8 mouse cellular contexts compared by ENCODE assay signal in the genomic region with DNA sequence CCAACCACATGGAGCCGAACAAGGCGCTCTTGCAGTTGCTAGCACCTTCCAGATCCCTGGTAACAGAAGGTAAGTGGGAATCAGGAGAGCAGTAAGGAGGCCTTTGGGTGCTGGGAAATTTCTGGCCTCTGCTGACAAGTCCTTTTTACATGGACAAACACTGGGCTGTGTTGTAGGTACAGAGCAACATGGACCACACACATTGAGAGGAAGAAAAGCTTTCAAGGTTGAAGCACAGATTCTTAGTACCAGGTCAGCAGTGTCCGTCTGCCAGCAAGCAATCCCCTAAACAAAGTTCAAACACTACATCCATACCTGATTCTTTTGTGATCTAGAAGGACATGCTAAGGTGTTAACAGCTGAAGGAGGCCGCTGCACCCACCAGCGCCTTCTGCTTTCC. TPM values are rescaled to one million over a fixed set of nuclear protein-coding genes. Genes with fewer than 3 reads are reported as not detected.
DNase-seq lines count a peak whose midpoint lies in the region; ATAC-seq and TF ChIP-seq lines count a peak whose summit lies in the region.

No protein-coding gene starts in this region.

- H3K4me3 ChIP-seq in forebrain, embryonic 14.5 days (ENCODE audit: low read depth, low read length): 0 out of 2 replicates have a peak overlapping the region, but pooled peaks have one; percentile 2
- H3K4me3 ChIP-seq in kidney, embryonic 15.5 days (replicated peaks): peak overlapping the region; percentile 76
- H3K4me3 ChIP-seq in midbrain, postnatal 0 days (ENCODE audit: low read depth, low read length): peak overlapping the region; percentile 83

- H3K4me2 ChIP-seq in forebrain, embryonic 14.5 days (ENCODE audit: low read length): peak overlapping the region; percentile 90
- H3K4me2 ChIP-seq in kidney, embryonic 15.5 days: peak overlapping the region; percentile 65
- peak overlapping the region; percentile 82 for H3K4me2 ChIP-seq in midbrain, postnatal 0 days (ENCODE audit: low read depth, low read length, poor library complexity, severe bottlenecking)

- WGBS in forebrain, embryonic 14.5 days: 58% methylated on average over 5 of the region's 5 CpGs
- whole genome bisulfite sequencing in kidney, embryonic 15.5 days: 41% methylated on average over 5 of the region's 5 CpGs
- WGBS in midbrain, postnatal 0 days: 61% methylated on average over 5 of the region's 5 CpGs

- H3K4me1 ChIP-seq in forebrain, embryonic 14.5 days (ENCODE audit: control insufficient read depth, insufficient read depth, low read length): 0 out of 2 replicates have a peak, but pooled peaks cover 3% of the 10 kb centered on the region
- peaks cover 28% of the 10 kb centered on the region for H3K4me1 ChIP-seq in kidney, embryonic 15.5 days
- 0 out of 2 replicates have a peak, but pooled peaks cover 3% of the 10 kb centered on the region for H3K4me1 ChIP-seq in midbrain, postnatal 0 days (ENCODE audit: insufficient read depth, low read length)

- H3K27ac ChIP-seq in forebrain, embryonic 14.5 days (ENCODE audit: low read depth, low read length): no peak overlapping the region
- peak overlapping the region; percentile 99 for H3K27ac ChIP-seq in kidney, embryonic 15.5 days
- no peak overlapping the region for H3K27ac ChIP-seq in midbrain, postnatal 0 days (ENCODE audit: low read depth, low read length)

- no peak for TF ChIP-seq CTCF in midbrain, postnatal 0 days (IDR thresholded peaks at IDR 0.05)

- no peak overlapping the region for H3K9ac ChIP-seq in forebrain, embryonic 14.5 days (ENCODE audit: low read length)
- H3K9ac ChIP-seq in kidney, embryonic 15.5 days: peak overlapping the region; percentile 81; the same call in 1 of the 2 replicates
- peak overlapping the region; percentile 9; the same call in 1 of the 2 replicates for H3K9ac ChIP-seq in midbrain, postnatal 0 days (replicated peaks; ENCODE audit: low read length, poor library complexity, severe bottlenecking)

- DNase-seq in heart, adult 11 months: peak; percentile 89
- DNase-seq in heart, postnatal 25 days (ENCODE audit: low spot score): no peak
- no peak for DNase-seq in forebrain, embryonic 14.5 days (ENCODE audit: low spot score)
- DNase-seq in midbrain, postnatal 0 days (ENCODE audit: low spot score): peak; percentile 18
- DNase-seq in layer of hippocampus, postnatal 36 days: no peak
- DNase-seq in thymus, postnatal 14 days: no peak
- no peak for DNase-seq in gastrocnemius, postnatal 14 days

- H3K27me3 ChIP-seq in forebrain, embryonic 14.5 days (replicated peaks; ENCODE audit: control insufficient read depth, insufficient read depth, low read length): peaks cover 9% of the 10 kb centered on the region; the same call in 1 of the 2 replicates
- no peaks in the 10 kb centered on the region for H3K27me3 ChIP-seq in kidney, embryonic 15.5 days
- no peaks in the 10 kb centered on the region for H3K27me3 ChIP-seq in midbrain, postnatal 0 days (ENCODE audit: insufficient read depth, low read length)

- H3K36me3 ChIP-seq in forebrain, embryonic 14.5 days (ENCODE audit: control insufficient read depth, insufficient read depth, low read length): no peaks in the 10 kb centered on the region
- no peaks in the 10 kb centered on the region for H3K36me3 ChIP-seq in kidney, embryonic 15.5 days
- H3K36me3 ChIP-seq in midbrain, postnatal 0 days (ENCODE audit: insufficient read depth, low read length): no peaks in the 10 kb centered on the region

- no peaks in the 10 kb centered on the region for H3K9me3 ChIP-seq in forebrain, embryonic 14.5 days (replicated peaks; ENCODE audit: control insufficient read depth, low read length)
- no peaks in the 10 kb centered on the region for H3K9me3 ChIP-seq in kidney, embryonic 15.5 days (replicated peaks)
- no peaks in the 10 kb centered on the region for H3K9me3 ChIP-seq in midbrain, postnatal 0 days (ENCODE audit: low read length)

- intact Hi-C loops in heart, postnatal 25 days (cut with DNase I): loop anchor here (2.0 to 5.0 kb wide), 3 partner anchors 16 to 441 kb away; a partner anchor contains a TSS
- intact Hi-C loops in gastrocnemius, postnatal 14 days (cut with DNase I; ENCODE audit: low total_unique reads): no loop called here

- no peak for ATAC-seq in forebrain, embryonic 14.5 days
- no peak for ATAC-seq in kidney, embryonic 15.5 days (replicated peaks; ENCODE audit: low FRiP score)
- ATAC-seq in midbrain, postnatal 0 days (ENCODE audit: low FRiP score): no peak

RNA-seq across cellular contexts. Expression of a gene that starts 1.7 kb away (rescaled TPM):
- 10 to 100 TPM; 47.3 to 47.7 TPM for total RNA-seq in heart, postnatal 25 days (2021)
- polyA plus RNA-seq in forebrain, embryonic 14.5 days (2014; fragmentation: Nextera tagmentation; extraction: Ambion mirVana): 20.0 and 21.6 TPM in 2 replicates
- 109 and 117 TPM in 2 replicates for polyA plus RNA-seq in kidney, embryonic 15.5 days (2015; fragmentation: Nextera tagmentation; extraction: Ambion mirVana)
- 36.2 and 38.6 TPM in 2 replicates for total RNA-seq in midbrain, postnatal 0 days (2014; rRNA removed)
- polyA plus RNA-seq in midbrain, postnatal 0 days (2015; fragmentation: Nextera tagmentation; extraction: Ambion mirVana): 40.4 and 40.8 TPM in 2 replicates
- total RNA-seq in layer of hippocampus, postnatal 36 days (2021): 10 to 100 TPM; 11.2 to 16.0 TPM
- total RNA-seq in gastrocnemius, postnatal 14 days (2021): 10 to 100 TPM; 29.0 to 34.5 TPM

Comparison
In these comparisons a context has a peak if more than half of its experiments do, and no peak if none do; other contexts are left out.
1. DNase-seq: peak in heart, adult 11 months (single experiment) and midbrain, postnatal 0 days (single experiment); none in heart, postnatal 25 days (single experiment), forebrain, embryonic 14.5 days (single experiment), layer of hippocampus, postnatal 36 days (0 of 2), thymus, postnatal 14 days (single experiment) and gastrocnemius, postnatal 14 days (single experiment).
2. H3K4me3 ChIP-seq: peak in every context shown above with its lines; median percentile 83 in midbrain, postnatal 0 days; 76 in kidney, embryonic 15.5 days; 2 in forebrain, embryonic 14.5 days.
3. Peak in every context shown above with its lines, with median percentiles within 50 percentile points of each other: H3K4me2 ChIP-seq.